Mouse (Mus musculus) spleen, adult 2 months (tissue): ENCODE data around the gene Nup37.

Experiments used
- CTCF ChIP-seq: fragments of 200-500 bp; IDR thresholded peaks from 2 replicates; pipeline ENCODE4 v1.5.1; 2011; ENCODE audit warnings: mild to moderate bottlenecking, inconsistent platforms; ENCODE audit not compliant: insufficient read depth, insufficient read length, insufficient replicate concordance; ENCODE audit errors: extremely low read depth
- POLR2A ChIP-seq: fragments of 200-500 bp; IDR thresholded peaks from 2 replicates; pipeline ENCODE4 v1.6.1; 2011; ENCODE audit warnings: low read depth, low read length, inconsistent platforms

DNA sequence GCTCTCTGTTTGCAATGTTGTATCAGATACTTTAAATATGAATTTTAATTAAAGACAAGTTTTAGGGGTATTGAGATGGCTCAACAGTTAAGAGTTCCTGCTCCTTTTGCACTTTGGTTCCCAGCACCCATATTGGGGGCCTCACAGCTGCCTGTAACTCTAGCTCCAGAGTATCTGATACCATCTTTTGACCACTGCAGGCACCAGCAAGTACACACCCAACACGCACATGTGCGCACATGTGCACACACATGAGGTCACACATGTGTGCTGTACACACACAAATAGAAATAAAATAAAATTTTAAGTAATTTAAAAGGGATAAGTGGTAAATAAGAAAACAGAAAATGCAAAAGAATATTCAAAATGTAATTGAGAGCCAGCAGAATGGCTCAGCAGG is 81.2 kb downstream of the Nup37 start:
- TF ChIP-seq CTCF (no peak), POLR2A (no peak)
